Mouse (Mus musculus) monocyte, adult 2 months (primary cell): ENCODE measurements around the gene Fam206a.

ENCODE experiments used
- DNase-seq, 2 experiments: peaks; one replicate each; pipeline ENCODE4 v3.0.0; 2022; ENCODE audit warnings: low spot score in 2 of 2, low read depth in 1 of 2

Gene Fam206a

GRCm38 (mm10) chr4:56843963-56844362 is 41.8 kb downstream of the Fam206a start:
- DNase-seq: no peak

DNA sequence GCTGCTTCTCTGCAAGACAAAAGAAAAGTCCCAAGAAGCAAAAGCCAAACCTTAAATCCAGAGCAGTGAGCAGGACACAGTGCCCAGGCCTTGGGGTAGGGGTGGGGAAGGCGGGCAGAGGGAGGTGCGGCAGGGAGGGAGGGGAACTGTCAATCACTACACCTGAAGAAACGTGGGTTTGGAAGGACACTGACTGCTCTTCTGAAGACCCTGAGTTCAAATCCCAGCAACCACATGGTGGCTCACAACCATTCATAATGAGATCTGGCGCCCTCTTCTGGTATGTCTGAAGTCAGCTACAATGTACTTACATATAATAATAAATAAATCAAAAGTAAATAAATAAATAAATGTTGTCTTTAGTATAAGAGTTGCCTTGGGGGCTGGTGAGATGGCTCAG is 42.8 kb downstream of the Fam206a start:
- no peak for DNase-seq

DNA sequence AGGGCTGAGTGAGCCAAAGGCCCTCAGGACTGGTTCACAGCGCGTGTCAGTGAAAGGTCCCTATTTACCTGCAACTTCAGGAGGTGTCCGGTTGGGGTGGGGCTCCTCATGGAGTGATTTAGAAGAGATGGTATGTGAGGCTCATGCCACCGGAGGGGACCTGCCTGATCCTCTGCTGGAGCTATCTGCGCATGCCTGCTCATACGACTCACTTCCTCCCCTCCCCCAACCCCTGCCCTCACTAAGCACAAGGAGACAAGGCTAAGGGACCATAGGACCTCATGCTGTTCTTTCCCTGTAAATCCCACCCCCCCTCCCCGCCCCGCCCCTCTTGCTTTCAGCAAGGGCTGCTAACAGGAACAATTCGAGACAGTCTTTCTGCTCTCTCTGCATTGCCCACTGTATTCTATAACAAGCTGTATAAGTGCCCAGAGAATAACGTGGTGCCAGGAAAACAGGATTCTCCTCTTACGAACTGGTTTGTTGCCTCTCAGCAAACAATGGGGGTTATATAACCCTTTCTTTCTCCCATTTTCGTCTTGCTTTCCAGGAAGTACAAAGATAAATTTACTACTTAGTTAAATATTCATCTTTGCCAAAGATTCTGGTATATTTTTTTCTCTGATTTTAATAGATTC is 43.9 kb downstream of the Fam206a start:
- DNase-seq: no peak

DNA sequence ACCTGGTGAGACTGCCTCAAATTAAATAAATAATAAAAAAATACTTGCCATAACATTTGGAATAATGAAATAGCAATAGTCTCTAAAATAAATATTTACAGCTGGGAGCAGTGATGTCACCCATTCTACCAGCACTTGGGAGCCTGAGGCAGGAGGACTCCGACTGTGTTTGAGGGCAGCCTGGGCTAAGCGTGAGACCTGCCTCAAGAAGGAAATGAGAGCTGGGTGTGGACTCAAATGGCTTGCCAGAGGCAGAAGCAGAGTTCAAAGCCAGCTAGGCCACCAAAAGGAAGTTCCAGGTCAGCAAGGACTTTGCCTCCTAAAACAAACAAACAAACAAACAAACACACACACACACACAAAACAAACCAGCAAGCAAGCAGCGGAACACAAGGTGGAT is 45.3 kb downstream of the Fam206a start:
- no peak for DNase-seq

DNA sequence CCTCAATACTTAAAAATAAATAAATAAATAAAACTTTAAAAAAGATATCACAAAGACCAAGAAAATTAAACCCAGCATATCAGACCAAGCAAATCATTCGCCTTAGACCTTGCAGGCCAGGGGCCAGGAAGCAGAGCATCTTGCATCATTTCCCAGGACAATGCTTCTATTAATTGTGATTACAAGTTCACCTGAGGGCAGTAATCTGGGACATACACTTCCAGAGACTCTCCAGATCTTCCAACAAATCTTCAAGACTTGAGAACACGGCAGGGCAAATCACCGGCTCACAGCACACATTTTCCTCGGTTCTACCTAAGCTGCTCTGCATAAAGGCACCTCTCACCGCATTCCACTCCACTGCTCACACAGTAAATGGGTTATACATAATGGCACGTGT is 45.9 kb downstream of the Fam206a start:
- no peak for DNase-seq

DNA sequence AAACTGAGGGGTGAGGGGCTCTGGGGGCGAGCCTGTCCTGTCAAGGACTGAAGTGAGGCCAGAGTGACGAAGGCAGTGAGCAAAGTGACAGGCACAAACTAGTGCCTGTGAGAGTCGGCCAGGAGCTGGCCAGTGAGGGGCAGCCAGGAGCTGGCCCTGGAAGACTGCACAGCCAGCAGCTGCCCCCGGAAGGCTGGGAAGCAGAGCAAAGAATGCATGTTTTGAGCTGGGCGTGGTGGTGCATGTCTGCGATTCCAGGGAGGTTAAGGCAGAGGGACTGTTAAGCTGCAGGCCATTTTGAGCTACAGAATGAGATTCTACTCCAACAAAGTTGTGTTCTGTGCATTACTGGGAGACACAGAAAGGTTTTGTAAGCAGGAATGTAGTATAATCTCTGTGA is 48.6 kb downstream of the Fam206a start:
- no peak for DNase-seq

DNA sequence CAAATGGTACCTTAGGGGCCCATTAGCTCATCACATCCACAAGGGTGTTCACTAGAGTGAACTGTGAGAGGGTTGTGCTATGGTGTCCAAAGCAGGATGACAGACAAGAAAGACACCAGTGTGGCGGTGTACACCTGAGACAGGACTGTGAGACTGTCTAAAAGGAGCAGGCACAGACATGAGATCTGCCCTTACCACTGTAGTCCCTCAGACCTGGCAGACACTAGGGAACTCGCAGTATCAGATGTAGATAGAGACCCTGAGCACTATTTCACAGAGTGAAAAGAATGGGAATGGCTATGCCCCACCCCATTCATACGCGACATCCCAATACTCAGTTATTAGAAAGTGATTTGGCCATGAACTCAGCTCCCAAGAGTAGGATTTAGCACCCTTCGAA is 53.8 kb downstream of the Fam206a start:
- no peak for DNase-seq

GRCm38 (mm10) chr4:56856371-56856949 is 54.3 kb downstream of the Fam206a start:
- no peak for DNase-seq

GRCm38 (mm10) chr4:56858733-56859132 is 56.6 kb downstream of the Fam206a start:
- no peak for DNase-seq
